Mouse (Mus musculus): ENCODE results near the gene Prr18.
"Not testable (repeated sequence)": the region's sequence is repeated elsewhere in the genome, so short reads cannot be mapped to it uniquely, and the experiment has no call there.

Gene Prr18

GRCm38 (mm10) chr17:8337159-8337558, at the start of gene Prr18:
Gene Prr18, plus strand, starts transcription at chr17:8337459.
- not testable (repeated sequence) for DNase-seq (ENCODE audit: low read depth, low spot score)

GRCm38 (mm10) chr17:8289993-8290679, 47.1 kb upstream of the Prr18 start:
- no peak for DNase-seq (ENCODE audit: low read depth, low spot score)

- DNase-seq (ENCODE audit: low read depth, low spot score): no peak
Measured at GRCm38 (mm10) chr17:8290736-8291135, 46.5 kb upstream of the Prr18 start.

GRCm38 (mm10) chr17:8295825-8296224, 41.4 kb upstream of the Prr18 start:
- no peak for DNase-seq (ENCODE audit: low read depth, low spot score)

GRCm38 (mm10) chr17:8296313-8296844, 40.9 kb upstream of the Prr18 start:
- DNase-seq (ENCODE audit: low read depth, low spot score): no peak

GRCm38 (mm10) chr17:8297746-8298145, 39.5 kb upstream of the Prr18 start:
- DNase-seq (ENCODE audit: low read depth, low spot score): no peak

GRCm38 (mm10) chr17:8298281-8298680, 39.0 kb upstream of the Prr18 start:
- DNase-seq (ENCODE audit: low read depth, low spot score): no peak

GRCm38 (mm10) chr17:8299524-8299923, 37.7 kb upstream of the Prr18 start:
- no peak for DNase-seq (ENCODE audit: low read depth, low spot score)

GRCm38 (mm10) chr17:8301515-8301914, 35.7 kb upstream of the Prr18 start:
- DNase-seq (ENCODE audit: low read depth, low spot score): peak; percentile 19

GRCm38 (mm10) chr17:8302772-8303438, 34.4 kb upstream of the Prr18 start:
- DNase-seq (ENCODE audit: low read depth, low spot score): no peak

- DNase-seq (ENCODE audit: low read depth, low spot score): no peak
Measured at GRCm38 (mm10) chr17:8303671-8304070, 33.6 kb upstream of the Prr18 start.

- DNase-seq (ENCODE audit: low read depth, low spot score): peak; percentile 59
Measured at GRCm38 (mm10) chr17:8305801-8306200, 31.5 kb upstream of the Prr18 start.

- peak; percentile 95 for DNase-seq (ENCODE audit: low read depth, low spot score)
Measured at GRCm38 (mm10) chr17:8310838-8311614, 26.2 kb upstream of the Prr18 start, which contains the start of gene Sft2d1. Gene Sft2d1, plus strand, starts transcription at chr17:8311102.

GRCm38 (mm10) chr17:8311751-8312150, 25.5 kb upstream of the Prr18 start:
- no peak for DNase-seq (ENCODE audit: low read depth, low spot score)

GRCm38 (mm10) chr17:8313976-8314375, 23.3 kb upstream of the Prr18 start:
- DNase-seq (ENCODE audit: low read depth, low spot score): no peak

GRCm38 (mm10) chr17:8316251-8316650, 21.0 kb upstream of the Prr18 start:
- peak; percentile 62 for DNase-seq (ENCODE audit: low read depth, low spot score)

- DNase-seq (ENCODE audit: low read depth, low spot score): not testable (repeated sequence)
Measured at GRCm38 (mm10) chr17:8326877-8327276, 10.4 kb upstream of the Prr18 start.

GRCm38 (mm10) chr17:8328511-8329174, 8.6 kb upstream of the Prr18 start:
- DNase-seq (ENCODE audit: low read depth, low spot score): peak; percentile 79

- DNase-seq (ENCODE audit: low read depth, low spot score): no peak
Measured at GRCm38 (mm10) chr17:8330602-8331001, 6.7 kb upstream of the Prr18 start.

- DNase-seq (ENCODE audit: low read depth, low spot score): no peak
Measured at GRCm38 (mm10) chr17:8339666-8340374, 2.6 kb downstream of the Prr18 start.
